Mouse (Mus musculus): Measurements from ENCODE around the gene Polr3b. TPM values are rescaled to one million over a fixed set of nuclear protein-coding genes. Genes with fewer than 3 reads are reported as not detected.

The Polr3b gene
- polyA plus RNA-seq, 1 experiment from 2014 or later, result 19.2 TPM

DNA sequence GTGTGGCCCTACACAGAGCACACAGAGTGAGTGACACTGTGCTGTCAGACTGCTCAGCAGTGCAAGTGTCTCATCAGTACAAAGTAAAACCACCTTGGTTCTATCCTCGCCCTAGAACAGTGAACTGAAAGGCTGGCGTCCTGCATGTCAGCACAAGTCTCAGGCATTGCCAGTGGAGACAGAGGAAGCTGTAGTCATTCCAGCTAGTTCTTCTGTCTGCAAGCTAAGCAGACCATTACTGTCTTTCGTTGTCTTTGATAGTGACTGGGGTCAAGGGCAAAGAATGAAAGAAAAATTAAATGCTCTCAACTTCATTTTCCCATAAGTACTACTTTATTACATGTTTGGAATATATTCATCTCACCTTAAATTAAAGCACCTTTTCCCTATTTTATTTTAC is 67.8 kb downstream of the Polr3b start:
- ATAC-seq (ENCODE audit: insufficient read depth, low FRiP score, low TSS enrichment) (no peak), DNase-seq (ENCODE audit: low spot score) (no peak)
- Histone ChIP-seq H3K9me3 (ENCODE audit: control insufficient read depth, low read length) (no peaks in the 10 kb centered on the region), H3K4me3 (ENCODE audit: low read depth, low read length) (no peak overlapping the region), H3K4me2 (ENCODE audit: low read depth) (no peak overlapping the region), H3K27me3 (ENCODE audit: control insufficient read depth, insufficient read depth, low read length) (no peaks in the 10 kb centered on the region), H3K36me3 (ENCODE audit: control insufficient read depth, insufficient read depth, low read length) (no peaks in the 10 kb centered on the region), H3K4me1 (ENCODE audit: control insufficient read depth, insufficient read depth, low read length) (peaks cover 44% of the 10 kb centered on the region), H3K9ac (ENCODE audit: low read length) (no peak overlapping the region), H3K27ac (ENCODE audit: low read depth, low read length) (no peak overlapping the region)
- 62% methylated on average over 3 of the region's 3 CpGs for WGBS

DNA sequence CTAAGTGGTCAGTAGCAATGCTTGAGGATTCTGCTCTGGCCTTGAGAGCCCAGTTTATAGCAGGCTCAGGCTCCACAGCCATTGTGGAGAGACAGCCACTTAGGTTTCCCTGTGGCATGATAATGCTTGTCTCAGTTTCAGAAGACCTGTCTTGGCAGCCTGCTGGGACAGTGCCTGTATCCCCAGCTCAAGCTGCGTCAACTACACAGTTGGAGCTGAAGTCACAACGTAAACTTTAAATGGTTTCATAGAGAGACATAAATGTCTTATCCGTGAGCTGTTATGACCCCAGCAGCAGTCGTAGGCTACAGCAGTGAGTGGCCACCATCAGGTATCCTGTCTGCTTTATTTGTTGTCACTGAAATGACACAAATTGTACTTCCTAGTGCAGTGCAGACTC is 68.7 kb downstream of the Polr3b start:
- Histone ChIP-seq H3K9me3 (ENCODE audit: control insufficient read depth, low read length) (no peaks in the 10 kb centered on the region), H3K4me1 (ENCODE audit: control insufficient read depth, insufficient read depth, low read length) (peaks cover 35% of the 10 kb centered on the region), H3K36me3 (ENCODE audit: control insufficient read depth, insufficient read depth, low read length) (no peaks in the 10 kb centered on the region), H3K27me3 (ENCODE audit: control insufficient read depth, insufficient read depth, low read length) (no peaks in the 10 kb centered on the region), H3K9ac (ENCODE audit: low read length) (no peak overlapping the region), H3K4me2 (ENCODE audit: low read depth) (no peak overlapping the region), H3K27ac (ENCODE audit: low read depth, low read length) (no peak overlapping the region), H3K4me3 (ENCODE audit: low read depth, low read length) (no peak overlapping the region)
- DNase-seq (ENCODE audit: low spot score), result no peak
- 70% methylated on average over 4 of the region's 4 CpGs for WGBS
- ATAC-seq (ENCODE audit: insufficient read depth, low FRiP score, low TSS enrichment), result no peak

DNA sequence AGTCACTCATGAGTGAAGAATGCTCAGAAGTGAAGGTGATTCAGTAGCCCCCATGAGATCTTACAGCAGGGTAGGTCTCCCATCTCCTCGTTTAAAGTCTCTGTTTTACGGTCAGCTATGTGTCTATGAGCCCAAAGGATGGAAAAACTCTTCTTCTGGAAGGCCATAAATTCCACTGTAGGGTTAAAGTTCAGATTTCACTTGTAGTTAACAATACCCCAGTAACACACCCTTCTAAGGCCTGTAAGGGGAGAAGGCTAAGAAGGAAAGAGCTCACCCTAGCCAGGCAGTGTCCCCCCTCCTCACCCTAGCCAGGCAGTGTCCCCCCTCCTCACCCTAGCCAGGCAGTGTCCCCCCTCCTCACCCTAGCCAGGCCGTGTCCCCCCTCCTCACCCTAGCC is 69.6 kb downstream of the Polr3b start:
- no peaks in the 10 kb centered on the region for H3K9me3 ChIP-seq (ENCODE audit: control insufficient read depth, low read length)
- H3K4me1 ChIP-seq (ENCODE audit: control insufficient read depth, insufficient read depth, low read length), result peaks cover 28% of the 10 kb centered on the region
- H3K27me3 ChIP-seq (ENCODE audit: control insufficient read depth, insufficient read depth, low read length), result no peaks in the 10 kb centered on the region
- WGBS, result 33% methylated on average over 3 of the region's 3 CpGs
- no peak for ATAC-seq (ENCODE audit: insufficient read depth, low FRiP score, low TSS enrichment)
- H3K27ac ChIP-seq (ENCODE audit: low read depth, low read length), result no peak overlapping the region
- no peak overlapping the region for H3K9ac ChIP-seq (ENCODE audit: low read length)
- no peak overlapping the region for H3K4me2 ChIP-seq (ENCODE audit: low read depth)
- H3K4me3 ChIP-seq (ENCODE audit: low read depth, low read length), result no peak overlapping the region
- H3K36me3 ChIP-seq (ENCODE audit: control insufficient read depth, insufficient read depth, low read length), result no peaks in the 10 kb centered on the region
- no peak for DNase-seq (ENCODE audit: low spot score)

DNA sequence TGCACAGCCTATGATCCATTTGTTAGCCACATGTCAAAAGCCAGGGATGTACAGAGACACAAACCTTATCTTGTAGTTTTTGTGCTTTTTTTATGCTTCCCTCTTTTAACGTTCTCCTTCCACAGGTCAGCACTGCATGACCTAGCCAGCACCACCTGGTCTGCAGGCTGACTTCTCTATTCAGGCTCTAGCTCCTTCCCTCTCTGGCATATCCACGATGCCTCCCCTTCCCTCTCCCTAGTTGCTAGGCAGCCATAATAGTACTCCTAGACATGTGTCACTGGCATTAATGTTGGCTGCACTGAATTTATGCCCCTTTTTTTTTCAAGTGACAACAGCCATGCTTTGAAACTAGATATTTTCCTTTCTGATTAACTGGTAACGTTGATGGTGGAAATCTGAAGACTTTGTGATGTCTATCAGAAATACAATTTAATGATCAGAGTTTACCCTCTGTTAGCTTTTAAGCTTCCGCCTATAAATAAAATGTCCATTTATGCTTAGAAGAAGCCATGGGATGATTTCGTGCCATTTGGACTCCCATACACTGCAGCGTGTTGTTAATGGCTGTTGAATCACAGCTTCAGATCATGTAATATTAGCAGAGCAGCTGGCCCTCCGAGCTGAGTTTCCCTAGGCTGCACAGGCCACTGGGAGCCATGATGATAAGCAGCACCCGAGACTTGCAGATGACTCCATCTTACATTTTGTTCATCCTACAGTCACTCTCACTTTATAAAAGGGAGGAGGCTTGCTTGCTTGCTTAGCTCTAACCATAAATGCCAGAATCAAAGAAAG is 71.9 kb downstream of the Polr3b start:
- Histone ChIP-seq H3K27ac (ENCODE audit: low read depth, low read length) (no peak overlapping the region), H3K36me3 (ENCODE audit: control insufficient read depth, insufficient read depth, low read length) (no peaks in the 10 kb centered on the region; the same call in 1 of the 2 replicates), H3K4me2 (ENCODE audit: low read depth) (no peak overlapping the region), H3K9me3 (ENCODE audit: control insufficient read depth, low read length) (no peaks in the 10 kb centered on the region), H3K4me1 (ENCODE audit: control insufficient read depth, insufficient read depth, low read length) (peaks cover 23% of the 10 kb centered on the region), H3K9ac (ENCODE audit: low read length) (no peak overlapping the region), H3K27me3 (ENCODE audit: control insufficient read depth, insufficient read depth, low read length) (no peaks in the 10 kb centered on the region), H3K4me3 (ENCODE audit: low read depth, low read length) (no peak overlapping the region)
- WGBS, result 46% methylated on average over 8 of the region's 8 CpGs
- DNase-seq (ENCODE audit: low spot score), result peak; percentile 46
- peak; percentile 88 for ATAC-seq (ENCODE audit: insufficient read depth, low FRiP score, low TSS enrichment)

DNA sequence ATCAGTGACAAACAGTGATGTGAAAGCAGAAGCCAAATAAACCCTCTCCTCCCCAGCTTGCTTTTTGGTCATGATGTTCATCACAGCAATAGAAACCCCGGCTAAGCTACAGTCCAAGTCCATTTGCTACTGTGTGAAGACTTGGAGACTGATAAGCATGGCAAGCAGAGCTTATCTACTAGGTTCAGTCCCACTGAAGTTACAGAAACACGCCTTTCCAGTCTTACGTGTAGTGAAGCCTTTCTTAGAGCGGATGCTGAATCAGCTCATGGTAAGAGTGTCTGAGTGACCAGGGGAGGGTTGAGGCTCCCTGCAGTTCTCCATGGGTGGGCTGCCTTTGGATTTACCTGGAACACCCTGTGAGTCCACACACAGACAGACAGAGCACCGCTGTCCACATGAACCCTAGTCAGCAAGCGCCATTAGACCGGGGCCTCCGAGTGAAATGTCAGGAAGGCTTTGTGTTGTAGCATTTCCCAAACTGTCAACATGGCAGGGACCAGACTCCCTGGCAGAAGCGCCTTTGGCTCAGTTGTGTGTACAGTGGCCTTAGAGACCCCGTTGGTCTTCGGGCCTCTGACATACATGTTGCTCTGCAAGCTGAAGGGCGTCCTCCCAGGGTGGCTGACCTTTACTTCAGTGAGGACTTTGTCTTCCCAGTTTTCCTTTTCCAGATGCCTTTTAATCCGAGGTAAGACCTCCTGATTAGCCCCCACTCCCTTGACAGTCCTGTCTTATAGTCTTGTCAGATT is 78.3 kb downstream of the Polr3b start:
- H3K4me3 ChIP-seq (ENCODE audit: low read depth, low read length), result no peak overlapping the region
- no peaks in the 10 kb centered on the region; the same call in 1 of the 2 replicates for H3K36me3 ChIP-seq (ENCODE audit: control insufficient read depth, insufficient read depth, low read length)
- H3K9me3 ChIP-seq (ENCODE audit: control insufficient read depth, low read length), result no peaks in the 10 kb centered on the region
- H3K9ac ChIP-seq (ENCODE audit: low read length), result no peak overlapping the region
- WGBS, result 89% methylated on average over 13 of the region's 13 CpGs
- no peak overlapping the region for H3K27ac ChIP-seq (ENCODE audit: low read depth, low read length)
- no peaks in the 10 kb centered on the region for H3K4me1 ChIP-seq (ENCODE audit: control insufficient read depth, insufficient read depth, low read length)
- H3K4me2 ChIP-seq (ENCODE audit: low read depth), result no peak overlapping the region
- no peaks in the 10 kb centered on the region for H3K27me3 ChIP-seq (ENCODE audit: control insufficient read depth, insufficient read depth, low read length)
- ATAC-seq (ENCODE audit: insufficient read depth, low FRiP score, low TSS enrichment) (no peak), DNase-seq (ENCODE audit: low spot score) (no peak)

DNA sequence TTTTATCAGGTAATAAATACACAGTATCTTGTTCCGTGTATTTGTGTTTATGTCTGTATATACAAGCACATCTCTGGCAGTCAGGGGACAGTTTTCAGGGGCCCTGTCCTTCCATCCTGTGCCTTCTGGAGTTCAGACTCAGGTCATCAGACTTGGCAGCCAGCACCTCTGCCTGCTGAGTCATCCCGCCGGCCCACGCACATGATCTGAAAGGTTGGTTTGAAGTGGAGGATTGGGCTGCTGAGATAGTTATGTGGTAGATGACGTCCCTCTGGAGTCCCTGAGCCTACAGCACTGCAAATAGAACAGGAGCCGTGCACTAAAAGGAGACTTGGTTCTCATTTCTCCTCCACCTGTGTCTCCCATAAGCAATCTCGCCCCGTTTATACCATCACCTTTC is 79.0 kb downstream of the Polr3b start:
- no peaks in the 10 kb centered on the region; the same call in 1 of the 2 replicates for H3K4me1 ChIP-seq (ENCODE audit: control insufficient read depth, insufficient read depth, low read length)
- no peaks in the 10 kb centered on the region for H3K9me3 ChIP-seq (ENCODE audit: control insufficient read depth, low read length)
- DNase-seq (ENCODE audit: low spot score) (no peak), ATAC-seq (ENCODE audit: insufficient read depth, low FRiP score, low TSS enrichment) (no peak)
- no peaks in the 10 kb centered on the region; the same call in 1 of the 2 replicates for H3K36me3 ChIP-seq (ENCODE audit: control insufficient read depth, insufficient read depth, low read length)
- H3K27ac ChIP-seq (ENCODE audit: low read depth, low read length), result no peak overlapping the region
- H3K27me3 ChIP-seq (ENCODE audit: control insufficient read depth, insufficient read depth, low read length), result no peaks in the 10 kb centered on the region
- no peak overlapping the region for H3K4me3 ChIP-seq (ENCODE audit: low read depth, low read length)
- 87% methylated on average over 8 of the region's 8 CpGs for WGBS
- no peak overlapping the region for H3K4me2 ChIP-seq (ENCODE audit: low read depth)
- H3K9ac ChIP-seq (ENCODE audit: low read length), result no peak overlapping the region

DNA sequence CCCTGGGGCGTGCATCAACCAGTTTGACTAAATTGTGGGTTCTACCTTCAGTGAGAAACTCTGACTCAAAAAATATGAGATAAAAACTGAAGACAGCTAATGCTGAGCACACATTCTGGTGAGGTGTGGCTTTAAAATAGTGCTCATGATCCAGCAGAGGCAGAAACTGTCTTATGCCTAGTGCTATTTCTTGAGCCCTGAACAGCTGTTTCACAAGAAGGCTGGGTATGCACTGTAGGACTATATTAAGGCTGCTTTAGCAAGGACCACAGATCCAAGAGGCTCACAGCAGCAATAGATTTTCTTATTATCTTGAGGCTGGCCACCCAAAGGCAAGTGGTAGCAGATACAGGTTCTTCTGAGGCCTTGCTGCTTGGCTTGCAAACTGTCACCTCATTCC is 80.0 kb downstream of the Polr3b start:
- Histone ChIP-seq H3K4me3 (ENCODE audit: low read depth, low read length) (no peak overlapping the region), H3K4me1 (ENCODE audit: control insufficient read depth, insufficient read depth, low read length) (peaks cover 7% of the 10 kb centered on the region), H3K9me3 (ENCODE audit: control insufficient read depth, low read length) (no peaks in the 10 kb centered on the region), H3K9ac (ENCODE audit: low read length) (no peak overlapping the region), H3K36me3 (ENCODE audit: control insufficient read depth, insufficient read depth, low read length) (no peaks in the 10 kb centered on the region; the same call in 1 of the 2 replicates), H3K27ac (ENCODE audit: low read depth, low read length) (no peak overlapping the region), H3K27me3 (ENCODE audit: control insufficient read depth, insufficient read depth, low read length) (no peaks in the 10 kb centered on the region), H3K4me2 (ENCODE audit: low read depth) (no peak overlapping the region)
- 89% methylated on average over 1 of the region's 1 CpGs for WGBS
- no peak for DNase-seq (ENCODE audit: low spot score)
- ATAC-seq (ENCODE audit: insufficient read depth, low FRiP score, low TSS enrichment), result no peak

DNA sequence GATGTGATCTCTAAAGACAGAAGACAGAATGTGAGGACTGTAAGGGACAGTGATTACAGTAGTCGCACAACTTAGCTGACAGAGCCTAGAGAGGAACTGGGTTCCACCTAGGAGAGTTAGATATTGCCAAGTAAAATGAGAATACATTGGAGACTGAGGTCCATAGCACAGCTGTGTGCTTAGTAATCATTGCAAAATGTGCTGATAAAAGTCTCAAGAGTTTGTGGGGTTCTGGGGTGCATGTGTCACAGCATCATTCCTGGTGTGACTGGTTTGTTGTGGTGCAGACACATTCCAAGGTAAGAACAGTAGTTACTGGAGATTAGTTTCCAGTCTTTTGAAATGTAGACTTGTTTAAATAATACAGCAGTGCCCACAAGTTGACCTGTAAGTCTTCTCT is 82.5 kb downstream of the Polr3b start:
- Histone ChIP-seq H3K27ac (ENCODE audit: low read depth, low read length) (no peak overlapping the region), H3K4me2 (ENCODE audit: low read depth) (no peak overlapping the region), H3K4me3 (ENCODE audit: low read depth, low read length) (no peak overlapping the region), H3K9ac (ENCODE audit: low read length) (no peak overlapping the region), H3K36me3 (ENCODE audit: control insufficient read depth, insufficient read depth, low read length) (no peaks in the 10 kb centered on the region), H3K27me3 (ENCODE audit: control insufficient read depth, insufficient read depth, low read length) (no peaks in the 10 kb centered on the region), H3K9me3 (ENCODE audit: control insufficient read depth, low read length) (no peaks in the 10 kb centered on the region), H3K4me1 (ENCODE audit: control insufficient read depth, insufficient read depth, low read length) (peaks cover 16% of the 10 kb centered on the region)
- DNase-seq (ENCODE audit: low spot score) (no peak), ATAC-seq (ENCODE audit: insufficient read depth, low FRiP score, low TSS enrichment) (no peak)
- WGBS, result 93% methylated on average over 1 of the region's 1 CpGs

DNA sequence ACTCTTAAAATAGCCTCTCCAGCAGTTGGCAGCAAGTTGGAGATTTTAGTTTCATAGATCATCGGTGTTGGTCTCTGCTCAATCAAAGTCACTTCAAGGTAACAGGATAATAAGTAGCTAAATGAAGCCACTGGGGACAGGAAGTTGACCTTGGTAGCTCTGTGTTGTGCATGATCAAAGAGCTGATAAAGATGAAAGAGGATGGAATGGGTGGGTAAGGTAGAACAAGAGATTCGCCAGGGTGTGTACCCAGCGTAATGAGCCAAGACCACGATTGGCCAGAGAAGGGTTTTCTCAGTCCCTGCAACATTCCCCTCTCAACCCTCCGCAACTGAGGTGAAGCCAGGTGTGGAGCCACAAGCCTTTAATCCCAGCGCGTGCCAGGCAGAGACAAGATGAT is 83.1 kb downstream of the Polr3b start:
- WGBS, result 91% methylated on average over 7 of the region's 7 CpGs

More for the DNA sequence above, 83.1 kb downstream of the Polr3b start:
- Histone ChIP-seq H3K4me3 (ENCODE audit: low read depth, low read length) (no peak overlapping the region), H3K27me3 (ENCODE audit: control insufficient read depth, insufficient read depth, low read length) (no peaks in the 10 kb centered on the region), H3K27ac (ENCODE audit: low read depth, low read length) (no peak overlapping the region), H3K9me3 (ENCODE audit: control insufficient read depth, low read length) (no peaks in the 10 kb centered on the region), H3K4me1 (ENCODE audit: control insufficient read depth, insufficient read depth, low read length) (peaks cover 21% of the 10 kb centered on the region), H3K9ac (ENCODE audit: low read length) (no peak overlapping the region), H3K36me3 (ENCODE audit: control insufficient read depth, insufficient read depth, low read length) (no peaks in the 10 kb centered on the region), H3K4me2 (ENCODE audit: low read depth) (no peak overlapping the region)
- no peak for ATAC-seq (ENCODE audit: insufficient read depth, low FRiP score, low TSS enrichment)
- no peak for DNase-seq (ENCODE audit: low spot score)
